Mouse (Mus musculus): ENCODE results near the gene Nfia. TPM values are rescaled to one million over a fixed set of nuclear protein-coding genes. Genes with fewer than 3 reads are reported as not detected.

Nfia gene
- polyA plus RNA-seq, 1 experiment from 2014 or later, result 26.6 TPM

- H3K4me2 ChIP-seq (ENCODE audit: low read length), result no peak overlapping the region
- H3K36me3 ChIP-seq (ENCODE audit: control insufficient read depth, insufficient read depth, low read length), result no peaks in the 10 kb centered on the region
- no peak overlapping the region for H3K9ac ChIP-seq (ENCODE audit: low read depth, low read length)
- no peaks in the 10 kb centered on the region for H3K9me3 ChIP-seq (replicated peaks; ENCODE audit: control insufficient read depth, low read length, poor library complexity, severe bottlenecking)
- WGBS, result 82% methylated on average over 6 of the region's 6 CpGs
- no peaks in the 10 kb centered on the region for H3K27me3 ChIP-seq (ENCODE audit: control insufficient read depth, insufficient read depth, low read depth, low read length)
- no peaks in the 10 kb centered on the region for H3K4me1 ChIP-seq (ENCODE audit: control insufficient read depth, insufficient read depth, low read length)
- H3K27ac ChIP-seq (ENCODE audit: low read length), result no peak overlapping the region
- H3K4me3 ChIP-seq (ENCODE audit: low read depth, low read length), result no peak overlapping the region
- ATAC-seq, result no peak
Measured at GRCm38 (mm10) chr4:97974037-97974436, 201.5 kb downstream of the Nfia start.

DNA sequence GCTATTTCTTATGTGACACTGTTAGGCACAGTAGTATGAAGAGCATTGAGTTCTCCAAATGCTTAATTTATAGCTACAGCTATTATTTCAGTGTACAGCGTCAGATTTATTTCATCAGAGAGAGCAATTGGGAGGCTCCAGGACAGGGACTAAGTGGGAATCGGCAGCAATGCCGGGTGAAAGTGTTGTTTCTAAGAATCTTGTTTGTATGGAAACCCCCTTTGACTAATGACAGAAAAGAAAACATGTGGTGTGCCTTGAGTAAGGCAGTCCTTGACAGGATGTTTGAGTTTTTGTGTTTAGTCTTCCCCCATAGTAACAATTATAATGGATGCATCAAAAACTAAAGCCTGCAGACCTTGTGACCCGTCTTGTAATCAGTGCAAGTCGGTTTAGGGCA is 204.4 kb downstream of the Nfia start:
- Histone ChIP-seq H3K4me2 (ENCODE audit: low read length) (no peak overlapping the region), H3K4me3 (ENCODE audit: low read depth, low read length) (no peak overlapping the region), H3K9me3 (replicated peaks; ENCODE audit: control insufficient read depth, low read length, poor library complexity, severe bottlenecking) (no peaks in the 10 kb centered on the region), H3K27me3 (ENCODE audit: control insufficient read depth, insufficient read depth, low read depth, low read length) (no peaks in the 10 kb centered on the region), H3K27ac (ENCODE audit: low read length) (no peak overlapping the region), H3K36me3 (ENCODE audit: control insufficient read depth, insufficient read depth, low read length) (no peaks in the 10 kb centered on the region), H3K4me1 (ENCODE audit: control insufficient read depth, insufficient read depth, low read length) (no peaks in the 10 kb centered on the region), H3K9ac (ENCODE audit: low read depth, low read length) (no peak overlapping the region)
- no peak for ATAC-seq
- WGBS, result 71% methylated on average over 5 of the region's 5 CpGs

DNA sequence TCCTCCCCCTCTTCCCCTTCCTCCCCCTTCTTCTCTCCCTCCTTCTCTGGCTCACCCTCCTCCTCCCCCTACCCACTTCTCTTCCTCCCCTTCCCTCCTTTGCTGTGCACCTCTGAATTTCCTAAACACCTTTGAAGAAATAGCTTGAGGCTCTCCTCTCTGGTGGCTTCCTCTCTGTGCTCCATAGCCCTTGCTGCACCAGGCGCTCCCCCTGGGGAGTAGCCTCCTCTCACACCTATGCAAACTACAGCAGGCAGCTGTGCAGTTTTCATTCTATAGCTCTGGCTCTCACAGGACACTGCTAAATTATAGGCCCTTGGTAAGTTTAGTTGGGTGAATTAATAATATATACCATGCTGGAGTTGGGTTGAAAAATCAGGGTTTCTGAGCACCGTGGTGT is 211.8 kb downstream of the Nfia start:
- H3K36me3 ChIP-seq (ENCODE audit: control insufficient read depth, insufficient read depth, low read length), result no peaks in the 10 kb centered on the region
- WGBS, result 80% methylated on average over 2 of the region's 2 CpGs
- H3K4me1 ChIP-seq (ENCODE audit: control insufficient read depth, insufficient read depth, low read length), result no peaks in the 10 kb centered on the region; the same call in 1 of the 2 replicates
- no peak overlapping the region for H3K4me2 ChIP-seq (ENCODE audit: low read length)
- no peak overlapping the region for H3K4me3 ChIP-seq (ENCODE audit: low read depth, low read length)
- no peak overlapping the region for H3K27ac ChIP-seq (ENCODE audit: low read length)
- no peaks in the 10 kb centered on the region for H3K27me3 ChIP-seq (ENCODE audit: control insufficient read depth, insufficient read depth, low read depth, low read length)
- ATAC-seq, result no peak
- H3K9ac ChIP-seq (ENCODE audit: low read depth, low read length), result no peak overlapping the region
- H3K9me3 ChIP-seq (replicated peaks; ENCODE audit: control insufficient read depth, low read length, poor library complexity, severe bottlenecking), result no peaks in the 10 kb centered on the region

GRCm38 (mm10) chr4:97986056-97986734 is 213.7 kb downstream of the Nfia start:
- Histone ChIP-seq H3K9ac (ENCODE audit: low read depth, low read length) (no peak overlapping the region), H3K4me1 (ENCODE audit: control insufficient read depth, insufficient read depth, low read length) (no peaks in the 10 kb centered on the region; the same call in 1 of the 2 replicates), H3K4me3 (ENCODE audit: low read depth, low read length) (no peak overlapping the region), H3K27ac (ENCODE audit: low read length) (no peak overlapping the region), H3K9me3 (replicated peaks; ENCODE audit: control insufficient read depth, low read length, poor library complexity, severe bottlenecking) (no peaks in the 10 kb centered on the region), H3K27me3 (ENCODE audit: control insufficient read depth, insufficient read depth, low read depth, low read length) (no peaks in the 10 kb centered on the region), H3K36me3 (ENCODE audit: control insufficient read depth, insufficient read depth, low read length) (no peaks in the 10 kb centered on the region), H3K4me2 (ENCODE audit: low read length) (no peak overlapping the region)
- 96% methylated on average over 1 of the region's 1 CpGs for WGBS
- no peak for ATAC-seq

DNA sequence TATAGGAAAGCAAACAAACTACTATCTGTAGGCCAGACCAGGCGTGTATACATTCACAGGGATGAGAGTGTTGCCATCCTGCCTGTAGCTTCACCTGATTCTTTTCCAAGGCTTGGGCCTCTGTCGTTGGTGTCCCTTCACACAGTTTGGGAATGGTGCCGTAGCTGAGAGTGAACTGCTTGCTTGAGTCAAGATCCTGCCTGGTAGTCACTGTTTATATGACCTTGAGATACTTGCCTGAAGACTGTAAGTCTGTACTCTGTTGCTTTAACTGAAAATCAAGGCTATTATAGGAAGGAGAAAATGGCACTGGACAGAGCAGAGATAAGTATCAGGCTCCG is 214.2 kb downstream of the Nfia start:
- WGBS, result 88% methylated on average over 4 of the region's 4 CpGs

GRCm38 (mm10) chr4:97988703-97989102 is 216.2 kb downstream of the Nfia start:
- no peaks in the 10 kb centered on the region for H3K27me3 ChIP-seq (ENCODE audit: control insufficient read depth, insufficient read depth, low read depth, low read length)
- H3K4me2 ChIP-seq (ENCODE audit: low read length), result no peak overlapping the region
- H3K27ac ChIP-seq (ENCODE audit: low read length), result no peak overlapping the region
- H3K9ac ChIP-seq (ENCODE audit: low read depth, low read length), result no peak overlapping the region
- H3K4me3 ChIP-seq (ENCODE audit: low read depth, low read length), result no peak overlapping the region
- WGBS, result 22% methylated on average over 5 of the region's 5 CpGs
- H3K9me3 ChIP-seq (replicated peaks; ENCODE audit: control insufficient read depth, low read length, poor library complexity, severe bottlenecking), result no peaks in the 10 kb centered on the region
- no peaks in the 10 kb centered on the region; the same call in none of the 2 replicates for H3K4me1 ChIP-seq (ENCODE audit: control insufficient read depth, insufficient read depth, low read length)
- 0 out of 2 replicates have a peak, but pooled peaks have one; percentile 34 for ATAC-seq
- no peaks in the 10 kb centered on the region for H3K36me3 ChIP-seq (ENCODE audit: control insufficient read depth, insufficient read depth, low read length)

More for the DNA sequence above, 214.2 kb downstream of the Nfia start:
- Histone ChIP-seq H3K4me2 (ENCODE audit: low read length) (no peak overlapping the region), H3K4me1 (ENCODE audit: control insufficient read depth, insufficient read depth, low read length) (no peaks in the 10 kb centered on the region; the same call in 1 of the 2 replicates), H3K36me3 (ENCODE audit: control insufficient read depth, insufficient read depth, low read length) (no peaks in the 10 kb centered on the region), H3K9me3 (replicated peaks; ENCODE audit: control insufficient read depth, low read length, poor library complexity, severe bottlenecking) (no peaks in the 10 kb centered on the region), H3K9ac (ENCODE audit: low read depth, low read length) (no peak overlapping the region), H3K4me3 (ENCODE audit: low read depth, low read length) (no peak overlapping the region), H3K27ac (ENCODE audit: low read length) (no peak overlapping the region), H3K27me3 (ENCODE audit: control insufficient read depth, insufficient read depth, low read depth, low read length) (no peaks in the 10 kb centered on the region)
- ATAC-seq, result no peak

GRCm38 (mm10) chr4:97990431-97990830 is 217.9 kb downstream of the Nfia start:
- Histone ChIP-seq H3K36me3 (ENCODE audit: control insufficient read depth, insufficient read depth, low read length) (no peaks in the 10 kb centered on the region), H3K27me3 (ENCODE audit: control insufficient read depth, insufficient read depth, low read depth, low read length) (no peaks in the 10 kb centered on the region), H3K4me1 (ENCODE audit: control insufficient read depth, insufficient read depth, low read length) (no peaks in the 10 kb centered on the region; the same call in none of the 2 replicates), H3K9me3 (replicated peaks; ENCODE audit: control insufficient read depth, low read length, poor library complexity, severe bottlenecking) (no peaks in the 10 kb centered on the region), H3K4me3 (ENCODE audit: low read depth, low read length) (no peak overlapping the region), H3K4me2 (ENCODE audit: low read length) (no peak overlapping the region), H3K9ac (ENCODE audit: low read depth, low read length) (no peak overlapping the region), H3K27ac (ENCODE audit: low read length) (no peak overlapping the region)
- WGBS, result 79% methylated on average over 5 of the region's 5 CpGs
- no peak for ATAC-seq

DNA sequence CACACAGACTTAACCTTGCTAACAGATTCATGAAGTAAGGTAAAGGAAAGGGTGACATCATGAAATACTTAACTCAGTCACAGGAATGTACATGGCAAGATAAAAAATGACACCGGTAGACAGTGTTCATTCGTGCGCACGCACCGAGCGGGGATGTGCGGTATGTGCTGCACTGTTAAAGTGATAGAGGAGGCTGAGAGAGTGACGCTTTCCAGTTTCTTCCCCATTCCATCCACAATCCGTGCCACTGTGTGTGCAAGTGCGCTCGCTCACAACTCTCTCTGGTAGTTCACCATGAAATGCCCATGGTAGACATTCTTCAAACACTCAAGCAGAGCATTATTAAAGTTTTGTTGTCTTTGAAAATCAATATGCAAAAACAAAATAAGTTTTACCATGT is 218.9 kb downstream of the Nfia start:
- 65% methylated on average over 11 of the region's 11 CpGs for WGBS
- no peaks in the 10 kb centered on the region for H3K27me3 ChIP-seq (ENCODE audit: control insufficient read depth, insufficient read depth, low read depth, low read length)
- H3K27ac ChIP-seq (ENCODE audit: low read length), result no peak overlapping the region
- H3K36me3 ChIP-seq (ENCODE audit: control insufficient read depth, insufficient read depth, low read length), result no peaks in the 10 kb centered on the region
- no peaks in the 10 kb centered on the region; the same call in none of the 2 replicates for H3K4me1 ChIP-seq (ENCODE audit: control insufficient read depth, insufficient read depth, low read length)
- no peaks in the 10 kb centered on the region for H3K9me3 ChIP-seq (replicated peaks; ENCODE audit: control insufficient read depth, low read length, poor library complexity, severe bottlenecking)
- H3K9ac ChIP-seq (ENCODE audit: low read depth, low read length), result no peak overlapping the region
- ATAC-seq, result no peak
- H3K4me3 ChIP-seq (ENCODE audit: low read depth, low read length), result no peak overlapping the region
- H3K4me2 ChIP-seq (ENCODE audit: low read length), result no peak overlapping the region

DNA sequence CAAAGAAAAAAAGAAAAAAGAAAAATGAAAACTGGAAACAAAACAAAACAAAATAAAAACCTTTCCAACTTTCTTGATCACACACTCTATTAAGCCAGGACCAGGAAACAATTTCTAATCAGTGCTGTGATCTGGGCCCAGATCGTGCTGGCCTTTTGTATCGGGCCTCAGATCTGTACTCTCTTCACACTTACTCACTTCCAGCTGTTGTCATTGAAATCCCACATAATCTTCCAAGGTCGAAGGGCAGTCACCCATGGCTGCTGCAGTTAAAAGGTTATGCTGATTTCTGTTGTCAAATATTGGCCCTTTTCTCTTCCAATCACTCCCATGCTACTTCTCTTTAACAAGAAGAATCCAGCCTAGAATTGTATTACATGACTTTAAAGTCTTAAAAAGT is 219.3 kb downstream of the Nfia start:
- H3K36me3 ChIP-seq (ENCODE audit: control insufficient read depth, insufficient read depth, low read length), result no peaks in the 10 kb centered on the region
- H3K4me1 ChIP-seq (ENCODE audit: control insufficient read depth, insufficient read depth, low read length), result no peaks in the 10 kb centered on the region; the same call in none of the 2 replicates
- H3K27ac ChIP-seq (ENCODE audit: low read length), result no peak overlapping the region
- H3K9me3 ChIP-seq (replicated peaks; ENCODE audit: control insufficient read depth, low read length, poor library complexity, severe bottlenecking), result no peaks in the 10 kb centered on the region
- 16% methylated on average over 3 of the region's 3 CpGs for WGBS
- H3K27me3 ChIP-seq (ENCODE audit: control insufficient read depth, insufficient read depth, low read depth, low read length), result no peaks in the 10 kb centered on the region
- no peak overlapping the region for H3K4me2 ChIP-seq (ENCODE audit: low read length)
- no peak overlapping the region for H3K9ac ChIP-seq (ENCODE audit: low read depth, low read length)
- ATAC-seq, result no peak
- H3K4me3 ChIP-seq (ENCODE audit: low read depth, low read length), result no peak overlapping the region

All from midbrain, embryonic 16.5 days (tissue).